Mouse (Mus musculus) ovary, adult 2 months (tissue): ENCODE results near the gene Slc38a5. TPM values are rescaled to one million over a fixed set of nuclear protein-coding genes. Genes with fewer than 3 reads are reported as not detected.

Experiments
- polyA plus RNA-seq: library from polyadenylated mRNA; depleted of rRNA; stranded (reverse); fragments of >200 nt; gene quantifications from 2 replicates; pipeline ENCODE4 v1.2.3, GENCODE M21; 2012; rRNA removed

Gene Slc38a5
- 162 and 224 TPM in 2 replicates for polyA plus RNA-seq

GRCm38 (mm10) chrX:8271083-8271820 lies at the start of gene Slc38a5:
Gene Slc38a5, plus strand, starts transcription at chrX:8271133.

GRCm38 (mm10) chrX:8252334-8253285 lies 18.3 kb upstream of the Slc38a5 start, which contains the start of gene Ftsj1:
Gene Ftsj1, minus strand, starts transcription at chrX:8252406.

GRCm38 (mm10) chrX:8327124-8327523 lies 56.2 kb downstream of the Slc38a5 start, which contains the start of gene Ssxb10:
Gene Ssxb10, plus strand, starts transcription at chrX:8327424.

Other genes with a start within 250 kb of the Slc38a5 start
- 19.6 and 26.9 TPM in 2 replicates for gene Suv39h1, start 196.4 kb upstream of the Slc38a5 start, polyA plus RNA-seq
- 3.2 TPM in 2 replicates for gene Was, start 180.6 kb upstream of the Slc38a5 start, polyA plus RNA-seq
- gene Wdr13, start 138.2 kb upstream of the Slc38a5 start, polyA plus RNA-seq, result 259 and 304 TPM in 2 replicates
- gene Rbm3, start 125.3 kb upstream of the Slc38a5 start, polyA plus RNA-seq, result 79.2 and 93.2 TPM in 2 replicates
- 17.5 and 20.1 TPM in 2 replicates for gene Tbc1d25, start 95.0 kb upstream of the Slc38a5 start, polyA plus RNA-seq
- gene Ebp, start 77.6 kb upstream of the Slc38a5 start, polyA plus RNA-seq, result 75.7 and 80.8 TPM in 2 replicates
- 101 and 110 TPM in 2 replicates for gene Porcn, start 64.6 kb upstream of the Slc38a5 start, polyA plus RNA-seq
- gene Ftsj1, start 18.7 kb upstream of the Slc38a5 start, polyA plus RNA-seq, result 42.4 and 58.3 TPM in 2 replicates
- not detected in 2 replicates for gene Ssxb10, start 56.3 kb downstream of the Slc38a5 start, polyA plus RNA-seq
- not detected in 2 replicates for gene Ssxb9, start 95.8 kb downstream of the Slc38a5 start, polyA plus RNA-seq
- not detected in 2 replicates for gene Ssxb1, start 142.2 kb downstream of the Slc38a5 start, polyA plus RNA-seq
- not detected in 2 replicates for gene Ssxb2, start 190.6 kb downstream of the Slc38a5 start, polyA plus RNA-seq